Mouse (Mus musculus): Measurements from ENCODE around the gene Smpx. TPM values are rescaled to one million over a fixed set of nuclear protein-coding genes. Genes with fewer than 3 reads are reported as not detected.
A peak's percentile ranks its signal among the peaks of the same experiment; 100 is the strongest.

The Smpx gene
- polyA plus RNA-seq (2021): not detected

- H3K27me3 ChIP-seq: peaks cover 43% of the 10 kb centered on the region
- DNase-seq (ENCODE audit: low read depth, low spot score) (no peak), ATAC-seq (no peak)
- POLR2A ChIA-PET: no interaction called here
- CTCF ChIA-PET: no interaction called here
- in situ Hi-C loops (cut with MboI; ENCODE audit: low pct_unique_long_range_greater_than_20kb): no loop called here
- TF ChIP-seq CTCF (IDR thresholded peaks at IDR 0.05): no peak
These were observed at the start of gene Smpx for GRCm38 (mm10) chrX:157698862-157699261. TSS of gene Smpx (plus strand) at chrX:157698910.

GRCm38 (mm10) chrX:157655047-157655446, 43.7 kb upstream of the Smpx start:
- ChIA-PET POLR2A (no interaction called here), CTCF (interaction anchor here (1.5 kb wide), 1 partner anchor 11 kb away, joined by 9 read pairs; no protein-coding TSS in a partner anchor)
- no peak for DNase-seq (ENCODE audit: low read depth, low spot score)
- ATAC-seq: no peak
- H3K27me3 ChIP-seq: peaks cover 21% of the 10 kb centered on the region
- in situ Hi-C loops (cut with MboI; ENCODE audit: low pct_unique_long_range_greater_than_20kb): no loop called here
- TF ChIP-seq CTCF (IDR thresholded peaks at IDR 0.05): no peak

GRCm38 (mm10) chrX:157657356-157657755, 41.4 kb upstream of the Smpx start:
- in situ Hi-C loops (cut with MboI; ENCODE audit: low pct_unique_long_range_greater_than_20kb): no loop called here
- H3K27me3 ChIP-seq: peaks cover 33% of the 10 kb centered on the region
- CTCF ChIA-PET: no interaction called here
- ATAC-seq (no peak), DNase-seq (ENCODE audit: low read depth, low spot score) (no peak)
- TF ChIP-seq CTCF (IDR thresholded peaks at IDR 0.05): no peak
- POLR2A ChIA-PET: no interaction called here

- CTCF ChIA-PET: no interaction called here
- H3K27me3 ChIP-seq: peaks cover 22% of the 10 kb centered on the region
- ATAC-seq: no peak
- TF ChIP-seq CTCF (IDR thresholded peaks at IDR 0.05): peak; percentile 52
- in situ Hi-C loops (cut with MboI; ENCODE audit: low pct_unique_long_range_greater_than_20kb): no loop called here
- no peak for DNase-seq (ENCODE audit: low read depth, low spot score)
- POLR2A ChIA-PET: no interaction called here
These were observed 26.9 kb upstream of the Smpx start for GRCm38 (mm10) chrX:157671820-157672219.

- TF ChIP-seq CTCF (IDR thresholded peaks at IDR 0.05): no peak
- CTCF ChIA-PET: interaction anchor here (0.8 kb wide), 1 partner anchor 400 kb away, joined by 3 read pairs; no protein-coding TSS in a partner anchor
- in situ Hi-C loops (cut with MboI; ENCODE audit: low pct_unique_long_range_greater_than_20kb): no loop called here
- DNase-seq (ENCODE audit: low read depth, low spot score): no peak
- ATAC-seq: no peak
- peaks cover 4% of the 10 kb centered on the region for H3K27me3 ChIP-seq
- POLR2A ChIA-PET: no interaction called here
These were observed 23.9 kb upstream of the Smpx start for GRCm38 (mm10) chrX:157674667-157675350.

- ChIA-PET CTCF (no interaction called here), POLR2A (no interaction called here)
- in situ Hi-C loops (cut with MboI; ENCODE audit: low pct_unique_long_range_greater_than_20kb): no loop called here
- H3K27me3 ChIP-seq: peaks cover 13% of the 10 kb centered on the region
- DNase-seq (ENCODE audit: low read depth, low spot score) (no peak), ATAC-seq (no peak)
- no peak for TF ChIP-seq CTCF (IDR thresholded peaks at IDR 0.05)
These were observed 7.5 kb upstream of the Smpx start for GRCm38 (mm10) chrX:157691186-157691585.

- DNase-seq (ENCODE audit: low read depth, low spot score) (no peak), ATAC-seq (no peak)
- in situ Hi-C loops (cut with MboI; ENCODE audit: low pct_unique_long_range_greater_than_20kb): no loop called here
- CTCF ChIA-PET: no interaction called here
- TF ChIP-seq CTCF (IDR thresholded peaks at IDR 0.05): no peak
- H3K27me3 ChIP-seq: peaks cover 42% of the 10 kb centered on the region
- POLR2A ChIA-PET: no interaction called here
These were observed 1.0 kb upstream of the Smpx start for GRCm38 (mm10) chrX:157697591-157698135.

GRCm38 (mm10) chrX:157707236-157707635, 8.5 kb downstream of the Smpx start:
- POLR2A ChIA-PET: no interaction called here
- in situ Hi-C loops (cut with MboI; ENCODE audit: low pct_unique_long_range_greater_than_20kb): no loop called here

GRCm38 (mm10) chrX:157708616-157709280, 10.0 kb downstream of the Smpx start:
- POLR2A ChIA-PET: no interaction called here
- H3K27me3 ChIP-seq: peaks cover 48% of the 10 kb centered on the region
- no peak for ATAC-seq
- no peak for TF ChIP-seq CTCF (IDR thresholded peaks at IDR 0.05)
- in situ Hi-C loops (cut with MboI; ENCODE audit: low pct_unique_long_range_greater_than_20kb): no loop called here
- CTCF ChIA-PET: no interaction called here
- DNase-seq (ENCODE audit: low read depth, low spot score): no peak

More at GRCm38 (mm10) chrX:157707236-157707635, 8.5 kb downstream of the Smpx start:
- ATAC-seq (no peak), DNase-seq (ENCODE audit: low read depth, low spot score) (no peak)
- TF ChIP-seq CTCF (IDR thresholded peaks at IDR 0.05): no peak
- CTCF ChIA-PET: interaction anchor here (0.8 kb wide), 1 partner anchor 9 kb away, joined by 4 read pairs; no protein-coding TSS in a partner anchor
- H3K27me3 ChIP-seq: peaks cover 47% of the 10 kb centered on the region

- peaks cover 36% of the 10 kb centered on the region for H3K27me3 ChIP-seq
- in situ Hi-C loops (cut with MboI; ENCODE audit: low pct_unique_long_range_greater_than_20kb): no loop called here
- POLR2A ChIA-PET: no interaction called here
- no peak for DNase-seq (ENCODE audit: low read depth, low spot score)
- TF ChIP-seq CTCF (IDR thresholded peaks at IDR 0.05): no peak
- CTCF ChIA-PET: no interaction called here
- no peak for ATAC-seq
These were observed 21.2 kb downstream of the Smpx start for GRCm38 (mm10) chrX:157719907-157720306.

GRCm38 (mm10) chrX:157730622-157731341, 32.1 kb downstream of the Smpx start:
- ATAC-seq: no peak
- peaks cover 54% of the 10 kb centered on the region for H3K27me3 ChIP-seq
- DNase-seq (ENCODE audit: low read depth, low spot score): no peak
- in situ Hi-C loops (cut with MboI; ENCODE audit: low pct_unique_long_range_greater_than_20kb): loop anchor here (5.0 kb wide), 1 partner anchor 1192 kb away; no protein-coding TSS in a partner anchor
- no peak for TF ChIP-seq CTCF (IDR thresholded peaks at IDR 0.05)
- CTCF ChIA-PET: no interaction called here
- POLR2A ChIA-PET: no interaction called here
